Mouse (Mus musculus) kidney, postnatal 0 days (tissue): ENCODE data around the gene 2810459M11Rik. TPM values are rescaled to one million over a fixed set of nuclear protein-coding genes. Genes with fewer than 3 reads are reported as not detected.

Experiments used
- ATAC-seq: fragments of 200-750 bp; cut with Nextera tagmentation; replicated peaks from 2 replicates; pipeline ENCODE4 v1.8.0; 2017; ENCODE audit warnings: low read depth, moderate number of reproducible peaks, moderate TSS enrichment, moderate library complexity; ENCODE audit not compliant: low FRiP score
- DNase-seq: peaks from one replicate; pipeline ENCODE4 v3.0.0-alpha.2; 2016; ENCODE audit warnings: low spot score
- H3K27ac ChIP-seq: fragments of 300-500 bp; sonication (generic); 2 replicates; pipeline ENCODE4 v1.5.1; 2014; ENCODE audit warnings: mild to moderate bottlenecking
- H3K27me3 ChIP-seq: fragments of 300-500 bp; sonication (generic); 2 replicates; pipeline ENCODE4 v1.6.1; 2014; ENCODE audit warnings: low read length, mixed read lengths; ENCODE audit not compliant: insufficient read depth
- H3K36me3 ChIP-seq: fragments of 300-500 bp; sonication (generic); 2 replicates; pipeline ENCODE4 v1.6.1; 2014; ENCODE audit warnings: low read length, mixed read lengths; ENCODE audit not compliant: insufficient read depth
- H3K4me1 ChIP-seq: fragments of 300-500 bp; sonication (generic); replicated peaks from 2 replicates; pipeline ENCODE4 v1.6.1; 2014; ENCODE audit warnings: antibody characterized with exemption, low read length, mixed read lengths; ENCODE audit not compliant: insufficient read depth
- H3K4me2 ChIP-seq: fragments of 300-500 bp; sonication (generic); 2 replicates; pipeline ENCODE4 v1.6.1; 2014; ENCODE audit warnings: mild to moderate bottlenecking, low read length, moderate library complexity, mixed read lengths
- H3K4me3 ChIP-seq: fragments of 300-500 bp; sonication (generic); replicated peaks from 2 replicates; pipeline ENCODE4 v1.5.1; 2014; ENCODE audit warnings: low read depth, low read length
- H3K9ac ChIP-seq: fragments of 300-500 bp; sonication (generic); 2 replicates; pipeline ENCODE4 v1.6.1; 2014; ENCODE audit warnings: low read depth, low read length
- H3K9me3 ChIP-seq: fragments of 300-500 bp; sonication (generic); replicated peaks from 2 replicates; pipeline ENCODE4 v1.6.1; 2016; ENCODE audit warnings: low read length, inconsistent platforms, mixed read lengths
- CTCF ChIP-seq: IDR thresholded peaks from 2 replicates; pipeline ENCODE4 v1.5.1; 2016; ENCODE audit warnings: antibody characterized with exemption, low read depth, mild to moderate bottlenecking, moderate library complexity
- WGBS: fragments of 180-500 bp; shearing (Covaris S2); extraction: QIAGEN DNeasy Blood & Tissue Kit; methylation state at CpG from one replicate; pipeline ENCODE4 v1.1.7; 2014; 5-methylcytosine and 5-hydroxymethylcytosine counted together
- polyA plus RNA-seq: library from polyadenylated mRNA; unstranded; fragments of >200 nt; fragmentation: Nextera tagmentation; extraction: Ambion mirVana; gene quantifications from 2 replicates; pipeline ENCODE4 v1.2.1, GENCODE M21; 2015

Gene 2810459M11Rik
- polyA plus RNA-seq, 1 experiment from 2014 or later, result 0.70 TPM

- H3K27me3 ChIP-seq, result no peaks in the 10 kb centered on the region
- no peak for TF ChIP-seq CTCF
- no peak overlapping the region for H3K4me3 ChIP-seq
- H3K9me3 ChIP-seq, result no peaks in the 10 kb centered on the region
- ATAC-seq (no peak; the same call in 1 of the 2 replicates), DNase-seq (no peak)
- WGBS, result 51% methylated on average over 3 of the region's 3 CpGs
- no peaks in the 10 kb centered on the region for H3K4me1 ChIP-seq
- no peak overlapping the region for H3K4me2 ChIP-seq
- H3K27ac ChIP-seq, result no peak overlapping the region
- H3K9ac ChIP-seq, result no peak overlapping the region
- no peaks in the 10 kb centered on the region for H3K36me3 ChIP-seq
Observed at GRCm38 (mm10) chr1:86038191-86038951, 7.3 kb upstream of the 2810459M11Rik start.

DNA sequence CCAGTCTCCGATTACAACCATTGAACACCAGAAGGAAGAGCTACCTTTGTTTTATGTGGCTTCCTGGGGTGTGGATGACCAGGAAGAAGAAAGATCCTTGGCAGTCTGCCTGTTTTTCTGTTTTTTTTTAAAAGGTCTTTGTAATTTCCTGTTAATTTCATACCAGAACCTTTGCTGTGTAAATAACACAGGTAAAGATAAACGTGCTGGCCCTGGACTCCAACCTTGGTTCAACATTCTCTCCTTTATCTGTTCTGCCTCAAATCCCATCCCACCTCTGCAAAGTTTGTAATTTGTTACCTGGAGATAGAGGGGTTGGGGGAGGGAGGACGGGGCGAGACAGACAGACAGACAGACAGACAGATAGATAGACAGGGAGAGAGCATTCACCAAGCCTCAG, 5.5 kb upstream of the 2810459M11Rik start:
- DNase-seq (peak; percentile 4), ATAC-seq (no peak)
- Histone ChIP-seq H3K27ac (no peak overlapping the region), H3K27me3 (0 out of 2 replicates have a peak, but pooled peaks cover 2% of the 10 kb centered on the region), H3K9me3 (no peaks in the 10 kb centered on the region), H3K9ac (no peak overlapping the region), H3K36me3 (no peaks in the 10 kb centered on the region), H3K4me2 (no peak overlapping the region), H3K4me3 (no peak overlapping the region), H3K4me1 (no peaks in the 10 kb centered on the region)
- 59% methylated on average over 4 of the region's 4 CpGs for WGBS
- no peak for TF ChIP-seq CTCF

DNA sequence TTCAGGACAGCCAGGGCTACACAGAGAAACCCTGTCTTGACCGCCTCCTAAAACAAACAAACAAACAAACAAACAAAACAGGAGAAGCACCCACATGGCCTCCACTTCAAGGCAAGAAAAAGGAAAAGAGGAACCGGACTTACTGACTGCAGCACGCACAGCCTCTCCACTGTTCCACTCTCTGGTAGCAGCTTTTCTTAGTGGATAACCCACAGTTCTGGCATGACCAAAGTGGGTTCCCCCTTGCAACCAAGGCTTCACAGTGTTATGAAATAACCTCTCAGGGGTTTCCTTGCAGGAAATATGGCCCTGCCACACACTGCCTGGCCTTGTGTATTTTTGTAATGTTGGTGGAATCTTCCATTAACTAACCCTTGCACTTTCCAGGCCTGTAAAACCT, 4.8 kb upstream of the 2810459M11Rik start:
- no peak overlapping the region for H3K27ac ChIP-seq

GRCm38 (mm10) chr1:86045056-86045455, 607 bp upstream of the 2810459M11Rik start:
- H3K36me3 ChIP-seq, result no peaks in the 10 kb centered on the region
- peaks cover 8% of the 10 kb centered on the region; the same call in 1 of the 2 replicates for H3K27me3 ChIP-seq
- H3K4me3 ChIP-seq, result no peak overlapping the region
- no peaks in the 10 kb centered on the region for H3K9me3 ChIP-seq
- H3K9ac ChIP-seq, result no peak overlapping the region
- no peak overlapping the region for H3K27ac ChIP-seq
- no peak overlapping the region for H3K4me2 ChIP-seq
- WGBS, result 72% methylated on average over 4 of the region's 4 CpGs
- DNase-seq (no peak), ATAC-seq (no peak)
- TF ChIP-seq CTCF, result no peak
- H3K4me1 ChIP-seq, result peaks cover 9% of the 10 kb centered on the region; the same call in 1 of the 2 replicates

More for the DNA sequence above, 4.8 kb upstream of the 2810459M11Rik start:
- Histone ChIP-seq H3K27me3 (0 out of 2 replicates have a peak, but pooled peaks cover 2% of the 10 kb centered on the region), H3K36me3 (no peaks in the 10 kb centered on the region), H3K9me3 (no peaks in the 10 kb centered on the region), H3K4me3 (no peak overlapping the region), H3K9ac (no peak overlapping the region), H3K4me2 (no peak overlapping the region), H3K4me1 (no peaks in the 10 kb centered on the region)
- no peak for TF ChIP-seq CTCF
- DNase-seq, result no peak
- WGBS, result 93% methylated on average over 3 of the region's 3 CpGs
- ATAC-seq, result no peak

DNA sequence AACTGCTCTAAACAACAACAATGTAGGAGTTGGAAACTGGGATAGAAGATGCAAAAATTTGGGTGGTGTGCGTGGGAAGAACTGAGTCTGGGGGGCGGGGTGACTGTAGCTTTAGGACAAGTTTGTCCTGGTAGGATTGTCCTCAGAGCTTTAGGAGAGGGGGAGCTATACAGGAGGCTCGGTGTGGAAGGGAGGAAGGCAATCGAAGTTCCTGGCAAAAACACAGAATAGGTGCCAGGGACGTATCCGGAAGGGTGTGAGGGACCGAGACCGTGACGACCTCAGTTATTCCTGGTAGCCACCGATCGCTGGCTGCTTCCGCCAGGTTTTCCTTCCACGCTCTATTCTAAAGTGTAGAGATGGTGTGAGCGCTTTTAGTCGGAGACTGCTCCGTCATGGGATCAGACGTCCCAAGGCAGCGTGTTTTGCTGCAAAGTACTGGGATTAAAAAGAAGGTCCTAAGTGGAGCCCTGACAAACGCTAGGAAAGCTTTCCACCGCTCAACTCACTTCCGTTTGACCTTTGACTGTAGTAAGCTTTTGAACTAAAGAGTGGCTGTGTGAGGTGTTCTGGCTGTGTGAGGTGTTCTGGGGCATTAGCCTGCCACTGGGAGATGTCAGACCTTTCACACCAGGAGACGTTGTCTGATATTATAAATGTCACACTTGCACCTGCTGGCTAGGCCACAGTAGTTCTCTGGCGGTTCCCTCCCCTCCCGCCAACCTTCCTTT, 1.3 kb downstream of the 2810459M11Rik start:
- peak overlapping the region; percentile 49; the same call in 1 of the 2 replicates for H3K4me3 ChIP-seq
- DNase-seq, result peak; percentile 6
- 12% methylated on average over 24 of the region's 24 CpGs for WGBS
- no peak for TF ChIP-seq CTCF
- no peak for ATAC-seq
- peaks cover 9% of the 10 kb centered on the region; the same call in 1 of the 2 replicates for H3K4me1 ChIP-seq
- H3K36me3 ChIP-seq, result no peaks in the 10 kb centered on the region
- no peak overlapping the region for H3K27ac ChIP-seq
- peak overlapping the region; percentile 98 for H3K4me2 ChIP-seq
- 0 out of 2 replicates have a peak overlapping the region, but pooled peaks have one; percentile 58 for H3K9ac ChIP-seq
- peaks cover 8% of the 10 kb centered on the region; the same call in 1 of the 2 replicates for H3K27me3 ChIP-seq
- no peaks in the 10 kb centered on the region for H3K9me3 ChIP-seq

GRCm38 (mm10) chr1:86048231-86048630, 2.6 kb downstream of the 2810459M11Rik start:
- Histone ChIP-seq H3K27me3 (peaks cover 8% of the 10 kb centered on the region; the same call in 1 of the 2 replicates), H3K9me3 (no peaks in the 10 kb centered on the region), H3K36me3 (no peaks in the 10 kb centered on the region), H3K27ac (no peak overlapping the region), H3K4me1 (peaks cover 9% of the 10 kb centered on the region; the same call in 1 of the 2 replicates), H3K9ac (no peak overlapping the region), H3K4me3 (no peak overlapping the region), H3K4me2 (no peak overlapping the region)
- TF ChIP-seq CTCF, result no peak
- 87% methylated on average over 4 of the region's 4 CpGs for WGBS
- no peak for ATAC-seq
- DNase-seq, result no peak
